Mouse (Mus musculus) embryonic facial prominence, embryonic 13.5 days (tissue): ENCODE results near the gene Nhlh2. TPM values are rescaled to one million over a fixed set of nuclear protein-coding genes. Genes with fewer than 3 reads are reported as not detected.

ENCODE experiments used
- ATAC-seq: fragments of 200-750 bp; cut with Nextera tagmentation; 2 replicates; pipeline ENCODE4 v1.8.0; 2017; ENCODE audit warnings: low read depth; ENCODE audit not compliant: insufficient number of reproducible peaks, insufficient read depth, low FRiP score, low TSS enrichment
- H3K27ac ChIP-seq: fragments of 300-500 bp; sonication (generic); 2 replicates; pipeline ENCODE4 v1.5.1; 2015; ENCODE audit warnings: moderate library complexity, mild to moderate bottlenecking, inconsistent platforms
- H3K27me3 ChIP-seq: fragments of 300-500 bp; sonication (generic); 2 replicates; pipeline ENCODE4 v1.6.1; 2015; ENCODE audit warnings: mild to moderate bottlenecking, inconsistent platforms
- H3K36me3 ChIP-seq: fragments of 300-500 bp; sonication (generic); 2 replicates; pipeline ENCODE4 v1.6.1; 2015; ENCODE audit warnings: mild to moderate bottlenecking, inconsistent platforms
- H3K4me1 ChIP-seq: fragments of 300-500 bp; sonication (generic); 2 replicates; pipeline ENCODE4 v1.6.1; 2015; ENCODE audit warnings: inconsistent platforms
- H3K4me2 ChIP-seq: fragments of 300-500 bp; sonication (generic); 2 replicates; pipeline ENCODE4 v1.6.1; 2015; ENCODE audit warnings: moderate library complexity, mild to moderate bottlenecking, inconsistent platforms
- H3K4me3 ChIP-seq: fragments of 300-500 bp; sonication (generic); 2 replicates; pipeline ENCODE4 v1.5.1; 2015; ENCODE audit warnings: mild to moderate bottlenecking, inconsistent platforms
- H3K9ac ChIP-seq: fragments of 300-500 bp; sonication (generic); 2 replicates; pipeline ENCODE4 v1.6.1; 2015; ENCODE audit warnings: mild to moderate bottlenecking, inconsistent platforms
- H3K9me3 ChIP-seq: fragments of 300-500 bp; sonication (generic); 2 replicates; pipeline ENCODE4 v1.6.1; 2016; ENCODE audit warnings: inconsistent platforms
- whole genome bisulfite sequencing: fragments of 180-500 bp; shearing (Covaris S2); methylation state at CpG from one replicate; pipeline ENCODE4 v1.1.7; 2015; ENCODE audit warnings: mixed read lengths; 5-methylcytosine and 5-hydroxymethylcytosine counted together
- polyA plus RNA-seq: library from polyadenylated mRNA; unstranded; fragments of >200 nt; fragmentation: Nextera tagmentation; extraction: Ambion mirVana; gene quantifications from 2 replicates; pipeline ENCODE4 v1.2.1, GENCODE M21; 2015

The Nhlh2 gene
- polyA plus RNA-seq, 1 experiment from 2014 or later = 2.5 TPM

DNA sequence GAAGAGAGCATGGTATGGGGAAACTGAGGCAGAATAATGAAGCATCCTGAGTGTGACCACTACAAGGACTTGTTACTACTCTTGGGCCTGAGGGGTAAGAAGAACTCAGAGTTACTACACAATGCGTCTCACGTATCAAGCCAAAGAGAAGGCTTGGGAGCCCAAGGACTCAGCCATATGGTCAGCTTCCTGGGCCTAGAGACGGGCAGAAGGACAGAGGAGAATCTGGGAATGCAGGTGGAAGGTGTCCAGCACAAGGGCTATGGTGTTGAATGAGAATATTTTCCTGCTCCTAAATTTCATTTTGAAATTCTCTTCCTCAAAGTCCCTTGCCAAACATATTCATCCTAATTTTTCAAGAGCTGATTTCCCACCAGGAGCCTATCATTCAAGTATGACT, 12.0 kb upstream of the Nhlh2 start:
- Histone ChIP-seq H3K27ac (no peak overlapping the region), H3K9me3 (no peaks in the 10 kb centered on the region), H3K4me3 (no peak overlapping the region), H3K4me1 (no peaks in the 10 kb centered on the region), H3K4me2 (no peak overlapping the region), H3K36me3 (no peaks in the 10 kb centered on the region), H3K27me3 (no peaks in the 10 kb centered on the region), H3K9ac (no peak overlapping the region)
- 90% methylated on average over 3 of the region's 3 CpGs for WGBS
- no peak for ATAC-seq

GRCm38 (mm10) chr3:102010681-102011317, 923 bp downstream of the Nhlh2 start:
- Histone ChIP-seq H3K4me2 (peak overlapping the region; percentile 66), H3K27ac (no peak overlapping the region), H3K9ac (0 out of 2 replicates have a peak overlapping the region, but pooled peaks have one; percentile 63), H3K9me3 (no peaks in the 10 kb centered on the region), H3K36me3 (no peaks in the 10 kb centered on the region), H3K27me3 (peaks cover 81% of the 10 kb centered on the region), H3K4me1 (peaks cover 21% of the 10 kb centered on the region), H3K4me3 (peak overlapping the region; percentile 35)
- 3% methylated on average over 24 of the region's 24 CpGs for WGBS
- no peak for ATAC-seq

DNA sequence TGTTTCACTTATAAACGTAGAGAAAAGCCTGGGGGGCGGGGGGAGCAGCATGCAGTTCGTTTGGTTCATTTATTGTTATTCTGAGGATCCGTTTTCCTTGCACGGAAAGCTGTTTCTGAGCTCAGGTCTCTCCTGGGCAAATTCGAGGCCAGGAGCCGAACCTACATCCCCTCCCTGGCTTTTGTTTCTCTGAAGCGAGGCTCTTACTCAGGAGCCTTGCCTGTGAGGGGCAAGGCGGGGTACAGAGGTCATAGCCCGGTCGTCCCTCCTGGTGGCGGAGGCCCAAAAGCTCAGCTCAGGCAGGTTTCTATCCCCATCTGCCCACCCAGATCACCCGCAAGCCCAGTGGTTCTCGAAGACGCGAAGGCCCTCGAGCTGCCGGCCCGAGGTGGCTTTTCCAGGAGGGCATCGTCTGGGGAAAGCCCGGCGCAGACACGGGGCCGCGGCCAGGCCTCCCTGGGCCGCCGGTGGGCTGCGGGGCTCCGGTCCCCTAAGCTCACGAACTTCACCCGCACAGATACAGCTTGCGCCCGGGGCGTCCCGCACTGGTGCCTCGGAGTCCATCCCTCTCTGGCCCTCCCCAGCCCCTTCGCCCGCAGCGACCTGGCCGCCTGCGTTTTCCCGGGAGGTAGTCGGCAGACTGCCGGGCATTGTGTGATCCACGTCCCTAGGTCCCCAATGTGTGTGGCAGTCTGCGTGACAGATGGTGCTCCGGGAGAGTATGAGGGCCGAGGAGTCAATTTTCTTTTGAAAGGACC, 1.6 kb downstream of the Nhlh2 start:
- H3K36me3 ChIP-seq = no peaks in the 10 kb centered on the region
- no peaks in the 10 kb centered on the region for H3K9me3 ChIP-seq
- peak overlapping the region; percentile 63 for H3K9ac ChIP-seq
- peaks cover 21% of the 10 kb centered on the region for H3K4me1 ChIP-seq
- peak overlapping the region; percentile 35 for H3K4me3 ChIP-seq
- H3K27ac ChIP-seq = no peak overlapping the region
- H3K27me3 ChIP-seq = peaks cover 88% of the 10 kb centered on the region
- WGBS = under 1% methylated on average over 48 of the region's 48 CpGs
- peak; percentile 26; the same call in 1 of the 2 replicates for ATAC-seq
- peak overlapping the region; percentile 66 for H3K4me2 ChIP-seq

DNA sequence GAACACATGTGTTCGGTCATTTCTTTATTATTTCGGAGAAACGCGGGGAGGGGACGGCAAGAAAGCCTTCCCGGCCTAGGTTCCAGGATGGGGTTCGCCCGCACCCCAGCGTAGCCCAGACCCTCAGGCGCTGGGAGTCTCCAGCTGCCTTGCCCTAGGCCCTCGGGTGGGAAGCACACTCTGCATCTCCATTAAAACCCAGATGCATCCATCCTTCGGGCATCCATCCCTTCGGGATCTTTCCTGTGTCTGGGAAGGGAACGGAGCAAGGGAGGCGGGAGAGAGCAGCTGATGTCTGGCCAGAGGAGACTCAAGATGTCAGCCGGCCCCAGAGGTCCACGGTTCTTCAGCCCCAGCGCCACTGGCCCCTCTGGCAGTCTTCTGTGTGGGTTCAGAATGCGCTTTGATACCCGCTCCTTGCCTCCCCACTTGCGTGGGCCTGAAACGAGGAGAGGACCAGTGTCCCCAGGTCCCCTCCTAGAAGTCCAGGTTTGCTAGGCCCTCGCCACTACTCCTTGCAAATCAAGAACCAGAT, 2.3 kb downstream of the Nhlh2 start:
- Histone ChIP-seq H3K4me2 (peak overlapping the region; percentile 66), H3K4me1 (peaks cover 21% of the 10 kb centered on the region), H3K27me3 (peaks cover 94% of the 10 kb centered on the region), H3K4me3 (peak overlapping the region; percentile 35), H3K27ac (no peak overlapping the region), H3K9ac (peak overlapping the region; percentile 63), H3K9me3 (no peaks in the 10 kb centered on the region), H3K36me3 (no peaks in the 10 kb centered on the region)
- WGBS = 3% methylated on average over 23 of the region's 23 CpGs
- peak; percentile 15; the same call in 1 of the 2 replicates for ATAC-seq

GRCm38 (mm10) chr3:102012611-102013211, 2.8 kb downstream of the Nhlh2 start:
- no peak for ATAC-seq
- H3K36me3 ChIP-seq = no peaks in the 10 kb centered on the region
- H3K4me3 ChIP-seq = peak overlapping the region; percentile 35
- H3K9me3 ChIP-seq = no peaks in the 10 kb centered on the region
- peak overlapping the region; percentile 62; the same call in 1 of the 2 replicates for H3K9ac ChIP-seq
- H3K27me3 ChIP-seq = peaks cover 92% of the 10 kb centered on the region
- H3K4me2 ChIP-seq = peak overlapping the region; percentile 66
- H3K27ac ChIP-seq = no peak overlapping the region
- WGBS = under 1% methylated on average over 53 of the region's 53 CpGs
- H3K4me1 ChIP-seq = peaks cover 21% of the 10 kb centered on the region

GRCm38 (mm10) chr3:102020604-102021003, 10.7 kb downstream of the Nhlh2 start:
- Histone ChIP-seq H3K36me3 (no peaks in the 10 kb centered on the region), H3K4me1 (peaks cover 12% of the 10 kb centered on the region), H3K4me2 (no peak overlapping the region), H3K27me3 (peaks cover 69% of the 10 kb centered on the region), H3K4me3 (no peak overlapping the region), H3K27ac (no peak overlapping the region), H3K9me3 (no peaks in the 10 kb centered on the region), H3K9ac (no peak overlapping the region)
- WGBS = 56% methylated on average over 1 of the region's 1 CpGs
- ATAC-seq = no peak

- Histone ChIP-seq H3K9me3 (no peaks in the 10 kb centered on the region), H3K36me3 (no peaks in the 10 kb centered on the region), H3K4me2 (peak overlapping the region; percentile 68; the same call in 1 of the 2 replicates), H3K4me1 (peaks cover 12% of the 10 kb centered on the region), H3K9ac (no peak overlapping the region), H3K27me3 (peaks cover 50% of the 10 kb centered on the region), H3K4me3 (no peak overlapping the region), H3K27ac (no peak overlapping the region)
- ATAC-seq = no peak
- 0% methylated on average over 2 of the region's 2 CpGs for WGBS
Observed at GRCm38 (mm10) chr3:102022721-102023120, 12.8 kb downstream of the Nhlh2 start.

DNA sequence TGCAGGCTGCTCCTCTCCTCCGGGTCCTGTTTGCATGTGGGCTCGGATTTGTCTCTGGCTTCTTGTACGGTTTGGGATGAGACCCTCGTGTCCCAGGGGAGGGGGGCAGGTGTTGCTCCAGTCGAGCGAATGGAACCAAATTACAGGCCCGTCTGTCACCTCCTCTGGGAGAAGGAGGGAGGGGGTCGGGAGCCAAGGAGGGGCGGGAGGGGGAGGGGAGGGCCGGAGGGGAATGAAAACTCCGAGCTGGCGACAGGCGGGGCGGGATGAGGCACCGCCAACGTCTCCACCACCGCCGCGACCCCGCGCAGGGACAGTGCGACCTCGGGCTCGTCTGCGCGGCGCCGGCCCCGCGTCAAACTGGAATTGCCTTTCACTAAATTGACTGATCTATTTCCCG, 13.5 kb downstream of the Nhlh2 start:
- Histone ChIP-seq H3K9me3 (no peaks in the 10 kb centered on the region), H3K9ac (peak overlapping the region; percentile 60)

DNA sequence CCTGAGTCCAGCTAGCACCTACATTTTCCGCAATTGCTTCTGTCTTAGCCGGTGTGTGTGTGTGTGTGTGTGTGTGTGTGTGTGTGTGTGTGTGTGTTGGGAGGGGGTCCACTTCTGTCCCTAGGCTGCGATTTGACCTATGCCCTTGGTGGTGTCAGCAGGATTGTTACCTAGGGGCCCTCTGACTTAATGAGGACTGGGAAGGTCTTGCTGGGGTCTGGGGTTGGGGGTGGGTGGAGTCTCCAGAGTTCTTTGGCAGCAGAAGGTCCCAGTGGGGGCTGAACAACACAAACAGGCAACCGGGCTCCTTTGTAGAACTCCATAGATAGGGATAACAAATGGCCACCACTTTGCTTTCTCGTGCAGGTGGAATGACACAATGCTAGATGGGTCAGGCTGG, 14.0 kb downstream of the Nhlh2 start:
- H3K27me3 ChIP-seq = peaks cover 49% of the 10 kb centered on the region
- WGBS = 12% methylated on average over 5 of the region's 5 CpGs
- no peaks in the 10 kb centered on the region for H3K36me3 ChIP-seq
- peak; percentile 39; the same call in 1 of the 2 replicates for ATAC-seq
- H3K4me1 ChIP-seq = peaks cover 12% of the 10 kb centered on the region
- peak overlapping the region; percentile 40 for H3K4me3 ChIP-seq
- peak overlapping the region; percentile 68 for H3K4me2 ChIP-seq
- no peaks in the 10 kb centered on the region for H3K9me3 ChIP-seq
- H3K27ac ChIP-seq = no peak overlapping the region
- no peak overlapping the region for H3K9ac ChIP-seq

More for the DNA sequence above, 13.5 kb downstream of the Nhlh2 start:
- no peak for ATAC-seq
- Histone ChIP-seq H3K4me2 (peak overlapping the region; percentile 68), H3K27ac (no peak overlapping the region), H3K36me3 (no peaks in the 10 kb centered on the region), H3K4me1 (peaks cover 12% of the 10 kb centered on the region), H3K27me3 (peaks cover 49% of the 10 kb centered on the region), H3K4me3 (peak overlapping the region; percentile 40)
- WGBS = 1% methylated on average over 30 of the region's 31 CpGs

GRCm38 (mm10) chr3:102024981-102025451, 15.1 kb downstream of the Nhlh2 start:
- Histone ChIP-seq H3K9ac (no peak overlapping the region), H3K9me3 (no peaks in the 10 kb centered on the region), H3K27me3 (peaks cover 48% of the 10 kb centered on the region), H3K4me3 (no peak overlapping the region), H3K36me3 (no peaks in the 10 kb centered on the region), H3K4me1 (peaks cover 12% of the 10 kb centered on the region), H3K27ac (no peak overlapping the region), H3K4me2 (no peak overlapping the region)
- ATAC-seq = no peak
- 57% methylated on average over 9 of the region's 9 CpGs for WGBS

GRCm38 (mm10) chr3:102025659-102026058, 15.8 kb downstream of the Nhlh2 start:
- Histone ChIP-seq H3K9me3 (no peaks in the 10 kb centered on the region), H3K36me3 (no peaks in the 10 kb centered on the region), H3K27ac (no peak overlapping the region), H3K4me3 (no peak overlapping the region), H3K4me1 (peaks cover 12% of the 10 kb centered on the region), H3K27me3 (peaks cover 43% of the 10 kb centered on the region), H3K4me2 (no peak overlapping the region), H3K9ac (no peak overlapping the region)
- 77% methylated on average over 5 of the region's 5 CpGs for WGBS
- ATAC-seq = no peak
